Mouse (Mus musculus) thymus, postnatal 25 days (tissue): ENCODE results near the gene Lgals4.
A peak's percentile ranks its signal among the peaks of the same experiment; 100 is the strongest.

Experiments
- DNase-seq: peaks from one replicate; pipeline ENCODE4 v3.0.0; 2022

The Lgals4 gene

DNA sequence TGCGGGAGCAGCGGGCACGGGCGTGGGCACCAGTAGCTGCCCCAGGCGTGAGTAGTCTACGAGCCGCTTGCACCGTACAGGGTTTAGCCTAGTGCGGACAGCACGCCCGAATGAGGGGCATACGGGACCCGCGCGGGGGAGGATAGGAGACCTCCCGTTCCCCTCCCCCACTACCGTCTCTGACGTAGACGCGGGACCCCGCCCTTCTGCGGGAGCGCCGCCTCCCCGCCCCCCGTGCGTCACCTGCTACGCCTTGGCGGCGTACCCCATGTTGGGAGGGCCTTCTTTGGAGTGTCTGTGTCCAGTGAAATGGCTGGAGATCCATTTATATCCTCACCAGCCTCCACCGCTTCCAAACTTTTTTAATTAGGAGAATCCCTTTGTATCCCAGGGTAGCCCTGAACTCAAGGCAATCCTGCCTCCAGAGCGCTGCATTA is 24.7 kb upstream of the Lgals4 start:
- DNase-seq: peak; percentile 97

DNA sequence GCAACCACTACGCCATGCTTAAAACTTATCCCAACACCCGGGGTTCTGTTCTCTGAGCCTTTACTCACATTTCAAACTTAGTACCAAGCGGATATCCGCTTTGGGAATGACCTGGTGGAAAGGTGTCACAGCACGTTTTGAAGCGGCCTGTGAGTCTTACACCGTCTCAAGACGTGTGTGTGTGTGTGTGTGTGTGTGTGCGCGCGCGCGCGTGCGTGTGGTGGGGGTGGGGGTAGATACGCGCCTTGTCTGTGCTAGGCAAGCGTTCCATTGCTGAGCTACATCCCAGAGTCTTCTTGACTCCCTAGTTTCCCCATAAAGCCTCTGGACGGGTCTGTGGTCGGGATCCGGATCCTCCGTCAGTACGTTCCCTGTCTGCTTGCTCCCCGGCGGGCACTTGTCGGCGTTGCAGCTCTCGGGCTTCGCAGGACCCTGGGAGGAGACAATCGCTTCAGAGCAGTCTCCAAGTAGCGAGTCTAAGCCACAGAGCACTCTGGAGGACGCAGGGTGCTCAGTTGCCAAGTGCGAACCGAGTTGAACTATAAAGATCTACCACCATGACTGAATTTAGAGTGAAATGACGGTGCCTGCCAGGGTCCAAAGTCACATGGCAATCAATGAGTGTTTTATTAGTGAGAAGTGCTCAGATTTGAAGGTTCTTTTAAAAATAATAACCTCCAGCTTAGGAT is 24.1 kb upstream of the Lgals4 start:
- DNase-seq: peak; percentile 76

DNA sequence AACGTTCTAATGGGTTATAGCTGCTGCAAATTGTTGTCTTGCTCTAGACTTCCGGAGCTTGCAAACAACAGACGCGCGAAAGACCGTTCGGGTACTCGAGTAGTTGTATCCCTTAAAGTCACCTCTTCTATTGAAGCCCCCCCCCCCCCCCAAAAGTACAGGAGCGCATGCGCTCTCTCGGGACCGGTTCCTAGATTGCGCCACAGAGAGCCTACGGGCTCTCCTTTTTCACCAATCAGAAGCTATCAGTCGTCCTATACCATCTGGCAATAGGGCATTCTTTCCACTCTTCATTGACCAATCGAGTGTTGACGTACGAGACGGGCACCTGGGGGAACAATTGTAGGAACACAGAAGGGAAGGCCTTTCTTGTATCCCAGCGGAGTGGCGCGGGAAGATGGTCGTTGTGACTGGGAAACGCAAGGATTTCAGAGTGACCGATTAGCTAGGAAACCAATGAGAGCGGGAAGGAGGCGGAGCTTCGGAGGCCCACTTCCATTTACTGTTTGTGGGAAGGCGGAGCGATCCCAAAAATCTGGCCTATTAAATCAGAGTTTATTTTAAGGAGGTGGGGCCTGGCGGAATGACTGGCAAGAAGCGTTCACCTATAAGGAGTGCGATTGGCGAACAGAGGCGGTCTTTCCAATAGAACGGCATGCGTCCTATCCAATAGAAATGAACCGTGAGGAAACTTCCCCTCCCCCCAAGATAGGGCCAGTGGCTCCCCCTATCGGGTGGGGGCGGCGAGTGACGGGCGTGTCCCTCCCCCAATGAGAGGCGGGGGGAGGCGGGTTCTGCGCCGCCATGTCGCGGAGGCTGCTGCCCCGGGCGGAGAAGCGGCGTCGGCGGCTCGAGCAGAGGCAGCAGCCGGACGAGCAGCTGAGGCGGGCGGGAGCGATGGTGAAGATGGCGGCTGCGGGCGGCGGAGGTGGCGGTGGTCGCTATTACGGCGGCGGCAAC is 23.3 kb upstream of the Lgals4 start:
- peak; percentile 100 for DNase-seq

DNA sequence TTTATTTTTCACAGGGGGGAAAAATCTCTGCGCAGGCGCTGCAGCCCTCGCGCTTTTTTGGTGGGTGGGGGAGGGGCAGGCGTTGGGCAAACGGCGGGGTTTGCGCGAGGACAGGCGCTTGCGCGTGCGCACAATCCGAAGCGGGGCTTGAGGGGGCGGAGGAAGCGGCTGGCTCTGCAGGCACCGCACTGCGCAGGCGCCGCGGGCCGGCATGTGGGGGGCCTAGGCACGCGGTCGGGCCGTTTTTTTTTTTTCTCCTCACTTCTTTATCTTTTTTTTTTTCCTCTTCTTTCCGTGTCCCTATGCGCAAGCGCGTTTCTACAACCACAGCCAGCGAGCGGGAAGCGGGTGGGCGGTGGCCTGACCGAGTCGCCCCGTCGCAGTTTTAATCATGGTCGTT is 22.4 kb upstream of the Lgals4 start:
- DNase-seq: peak; percentile 96

DNA sequence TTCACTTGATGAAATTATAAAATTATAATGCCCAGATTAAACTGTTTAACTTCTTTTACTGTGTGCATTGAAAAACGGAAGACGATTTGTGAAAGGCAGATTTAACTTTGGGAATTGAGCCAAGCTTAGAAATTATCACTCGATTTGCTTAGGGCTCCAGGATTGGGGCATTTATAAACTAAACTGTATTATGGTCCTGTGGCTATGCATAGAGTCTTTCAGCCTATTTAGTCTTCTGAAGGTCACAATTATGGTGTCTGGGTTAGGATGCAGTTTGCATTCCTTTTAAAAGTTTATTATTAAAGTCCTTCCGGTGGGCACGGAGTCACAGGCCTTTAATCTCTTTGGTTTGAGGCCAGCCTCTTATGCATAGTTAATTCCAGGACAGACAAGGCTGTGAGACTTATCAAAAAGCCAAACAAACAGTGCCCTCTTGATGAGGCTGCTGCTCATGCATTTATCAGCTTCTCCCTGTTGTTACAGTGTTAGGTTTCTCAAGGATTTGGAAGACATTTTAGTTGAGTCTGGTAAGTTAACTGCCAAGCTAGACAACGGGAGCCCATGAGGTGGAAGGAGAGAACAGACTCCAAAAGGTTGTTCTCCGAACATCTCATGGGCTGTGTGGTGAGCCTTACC is 21.9 kb upstream of the Lgals4 start:
- DNase-seq: no peak

DNA sequence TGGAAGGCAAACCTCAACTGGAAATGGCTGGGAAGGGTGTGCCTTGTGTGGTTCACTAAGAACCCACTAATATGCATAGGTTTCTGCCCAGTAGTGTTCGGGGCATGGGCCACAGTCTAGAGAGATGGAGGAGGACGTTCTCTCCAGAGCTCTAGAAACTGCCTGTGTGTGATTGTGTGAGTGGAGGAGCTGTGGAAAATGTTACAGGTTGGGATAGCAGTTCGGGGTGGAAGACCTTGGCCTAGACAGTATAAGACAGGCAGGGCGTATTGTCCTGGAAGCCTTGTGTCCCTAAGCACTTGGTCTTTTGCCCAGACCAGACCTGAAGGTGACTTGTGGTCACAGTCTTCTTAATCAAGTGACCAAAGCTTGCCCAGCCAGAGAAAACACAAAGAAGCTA is 21.2 kb upstream of the Lgals4 start:
- no peak for DNase-seq

DNA sequence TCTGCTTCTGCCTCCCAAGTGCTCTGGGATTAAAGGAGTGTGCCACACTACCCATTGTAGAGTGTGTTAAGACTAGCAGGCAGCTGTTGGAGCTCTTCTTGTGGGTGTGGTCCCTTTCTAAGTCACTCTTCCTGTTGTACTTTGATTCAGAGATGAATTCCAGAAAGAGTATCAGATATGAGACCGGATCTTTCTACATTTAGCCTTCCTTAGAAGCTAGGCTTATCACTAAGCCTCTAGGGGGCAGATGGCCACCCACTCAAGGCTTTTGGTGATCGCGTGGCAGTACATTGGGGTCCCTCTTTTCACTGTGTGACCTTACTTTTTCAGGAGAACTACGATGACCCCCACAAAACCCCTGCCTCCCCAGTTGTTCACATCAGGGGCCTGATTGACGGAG is 20.7 kb upstream of the Lgals4 start:
- DNase-seq: no peak

DNA sequence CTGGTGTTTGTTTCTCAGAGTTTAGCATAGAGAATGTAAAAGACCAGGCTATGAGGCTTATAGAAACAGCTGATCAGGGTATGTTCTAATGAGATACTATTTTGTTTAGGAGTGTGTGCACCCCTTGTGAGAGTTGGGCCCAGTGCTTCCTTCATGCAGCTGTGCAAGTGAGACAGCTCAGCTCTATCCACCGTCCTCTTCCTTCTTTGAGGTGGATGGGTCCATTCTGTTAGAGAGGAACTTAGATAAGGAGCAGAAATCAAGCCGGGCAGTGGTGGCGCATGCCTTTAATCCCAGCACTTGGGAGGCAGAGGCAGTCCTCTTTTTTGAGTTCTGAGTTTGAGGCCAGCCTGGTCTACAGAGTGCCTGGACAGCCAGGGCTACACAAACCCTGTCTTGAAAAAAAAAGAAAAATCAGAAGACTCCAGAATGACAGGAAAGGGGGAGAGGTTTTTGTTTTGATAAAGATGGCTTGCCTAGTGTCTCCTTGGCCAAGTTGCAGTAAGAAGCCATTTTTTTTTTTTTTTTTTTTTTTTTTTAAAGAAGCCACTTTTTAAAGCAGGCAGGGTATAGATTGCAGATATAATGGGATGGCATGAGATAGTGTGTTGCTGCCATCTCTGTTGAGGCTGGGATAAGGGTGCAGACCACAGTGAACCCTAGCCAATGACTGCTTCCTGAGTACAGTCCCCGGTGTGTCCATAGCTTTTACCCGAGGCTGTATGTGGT is 19.2 kb upstream of the Lgals4 start:
- DNase-seq: no peak

DNA sequence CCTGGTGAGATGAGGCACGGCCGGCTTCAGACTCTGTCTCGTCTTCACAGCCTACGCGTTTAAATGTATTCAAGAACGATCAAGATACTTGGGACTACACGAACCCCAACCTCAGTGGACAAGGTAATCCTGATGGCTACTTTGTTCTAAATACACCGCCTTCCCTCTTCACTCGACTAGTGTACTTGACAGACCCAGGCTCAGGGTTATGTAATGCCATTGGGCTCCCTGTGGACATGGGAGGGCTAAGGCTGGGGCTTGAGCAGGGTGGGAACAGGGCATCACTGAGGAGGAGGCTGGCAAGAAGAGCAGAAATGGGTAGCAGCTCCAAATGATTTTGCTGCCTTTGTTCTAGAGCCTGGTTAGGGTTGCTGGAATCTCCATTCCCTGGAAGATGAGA is 18.4 kb upstream of the Lgals4 start:
- DNase-seq: no peak

DNA sequence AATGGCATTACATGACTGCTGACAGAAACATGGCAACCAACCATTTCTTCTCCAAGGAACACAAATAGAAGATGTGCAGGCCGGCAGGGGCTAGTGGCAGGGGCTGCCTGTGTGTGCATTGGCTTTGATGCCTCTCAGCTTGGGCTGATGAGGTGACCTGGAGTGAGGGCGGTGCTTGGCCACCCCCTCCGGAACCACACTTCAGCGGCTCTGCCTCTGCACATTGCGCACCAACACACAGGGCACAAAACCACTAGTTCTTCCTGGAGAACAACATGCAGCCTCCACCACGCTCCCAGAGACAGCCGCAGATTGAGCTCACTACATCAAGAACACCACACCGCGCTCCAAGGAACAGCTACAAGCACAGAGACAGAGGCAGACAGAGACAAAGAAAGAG is 17.5 kb upstream of the Lgals4 start:
- no peak for DNase-seq

DNA sequence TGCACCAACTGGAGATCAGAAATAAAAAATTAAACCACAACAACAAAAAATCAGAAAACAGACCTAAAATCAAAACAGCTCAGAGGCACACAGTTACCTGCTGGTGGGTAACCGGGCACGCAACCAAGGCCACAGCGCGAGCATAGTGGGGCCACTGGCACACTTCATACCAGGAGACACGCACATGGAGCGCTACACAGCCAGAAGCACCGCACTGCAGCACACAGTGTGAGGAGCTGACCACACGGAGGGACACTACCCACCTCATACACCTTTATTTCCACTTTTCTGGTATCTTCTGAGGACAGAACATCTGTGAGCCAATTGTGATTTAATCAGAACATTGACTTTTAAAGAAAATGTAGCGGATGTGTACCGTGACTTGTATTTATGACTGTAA is 16.7 kb upstream of the Lgals4 start:
- DNase-seq: no peak

DNA sequence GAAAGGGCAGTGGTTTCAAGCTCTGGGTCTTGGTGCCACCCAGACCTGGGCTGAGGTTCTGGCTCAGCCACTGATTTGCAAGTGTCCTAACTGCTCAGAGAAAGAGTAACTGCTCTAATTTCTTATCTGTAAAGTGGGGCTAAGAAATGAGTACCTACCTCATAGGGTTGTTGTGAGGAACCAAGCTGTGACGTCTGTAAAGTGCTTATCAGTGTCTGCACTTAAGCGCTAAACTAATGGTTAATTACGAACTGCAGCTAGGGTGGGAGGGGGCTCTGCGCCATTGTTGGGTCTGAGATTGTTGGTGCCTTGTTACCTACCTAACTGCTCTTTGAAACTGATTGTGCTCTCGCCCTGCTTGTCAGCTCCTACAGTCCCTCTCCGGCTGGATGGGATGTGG is 16.1 kb upstream of the Lgals4 start:
- no peak for DNase-seq

DNA sequence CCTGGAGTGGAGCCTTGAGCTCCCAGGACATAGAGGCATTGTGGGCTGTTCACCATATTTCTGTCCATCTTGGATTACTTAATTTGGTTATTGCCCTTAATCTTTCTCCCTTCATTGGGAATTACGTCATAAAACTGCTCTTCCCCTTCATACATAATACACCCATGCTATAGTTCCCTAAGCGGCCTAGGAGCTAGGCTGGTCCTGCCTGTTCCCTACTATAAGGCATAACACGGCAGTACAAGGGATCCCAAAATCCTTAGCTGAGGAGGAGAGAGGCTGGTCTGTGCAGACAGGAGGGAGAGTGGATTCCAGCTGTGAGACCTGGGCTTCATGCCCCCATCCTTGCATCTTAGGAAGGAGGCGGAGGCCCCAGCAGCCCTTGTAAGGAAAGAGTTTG is 15.7 kb upstream of the Lgals4 start:
- no peak for DNase-seq

DNA sequence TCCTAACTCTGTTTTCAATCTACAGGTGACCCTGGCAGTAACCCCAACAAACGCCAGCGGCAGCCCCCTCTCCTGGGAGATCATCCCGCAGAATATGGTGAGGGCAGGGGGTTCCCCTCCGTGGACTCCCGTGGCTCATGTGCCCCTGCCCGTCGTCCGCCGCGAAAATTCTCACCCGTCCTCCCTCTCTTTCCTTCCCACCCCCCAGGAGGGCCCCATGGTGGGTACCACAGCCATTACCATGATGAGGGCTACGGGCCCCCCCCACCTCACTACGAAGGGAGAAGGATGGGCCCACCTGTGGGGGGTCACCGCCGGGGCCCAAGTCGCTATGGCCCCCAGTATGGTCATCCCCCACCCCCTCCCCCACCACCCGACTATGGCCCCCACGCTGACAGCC is 15.2 kb upstream of the Lgals4 start:
- DNase-seq: no peak

DNA sequence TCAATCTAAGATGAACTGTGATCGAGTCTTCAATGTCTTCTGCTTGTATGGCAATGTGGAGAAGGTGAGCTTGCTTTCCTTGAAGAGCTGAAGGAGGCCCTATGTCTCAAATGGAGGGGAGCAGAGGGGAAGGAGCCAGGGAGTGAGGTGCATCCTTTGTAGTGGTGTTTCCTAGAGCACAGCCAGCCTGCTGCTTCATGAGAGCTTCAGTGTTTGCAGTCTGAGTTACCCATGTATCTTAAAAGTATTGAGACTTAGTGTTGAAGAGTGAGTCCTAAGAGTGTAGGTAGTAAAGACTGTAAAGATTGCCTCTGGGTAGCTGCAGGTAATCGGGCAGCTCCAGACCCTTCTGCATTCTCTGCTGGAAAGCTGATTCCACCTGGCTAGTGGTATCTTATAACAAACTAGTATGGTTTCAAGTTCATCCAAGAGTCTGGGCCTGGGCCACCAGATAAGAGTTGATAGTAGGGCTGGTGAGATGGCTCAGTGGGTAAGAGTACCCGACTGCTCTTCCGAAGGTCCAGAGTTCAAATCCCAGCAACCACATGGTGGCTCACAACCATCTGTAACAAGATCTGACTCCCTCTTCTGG is 14.7 kb upstream of the Lgals4 start:
- DNase-seq: no peak

DNA sequence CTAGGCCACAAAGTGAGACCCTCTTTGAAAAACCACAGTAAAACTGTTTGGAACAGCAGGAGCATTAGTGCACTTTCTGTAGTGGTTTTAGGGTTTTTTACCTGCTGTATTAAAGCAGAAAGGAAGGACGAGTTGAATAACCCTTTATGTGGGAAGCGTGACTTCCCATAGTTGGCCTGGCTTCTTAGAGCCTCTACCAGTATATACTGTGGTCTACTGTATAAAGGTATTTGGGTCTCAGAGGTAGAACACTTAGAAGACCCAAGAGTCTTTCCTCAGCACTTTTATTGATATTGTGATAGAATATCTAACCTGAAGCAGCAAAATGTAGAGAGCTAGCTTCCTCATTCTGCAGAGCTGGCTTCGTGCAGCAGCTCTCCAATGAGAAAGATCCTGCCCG is 14.1 kb upstream of the Lgals4 start:
- no peak for DNase-seq

DNA sequence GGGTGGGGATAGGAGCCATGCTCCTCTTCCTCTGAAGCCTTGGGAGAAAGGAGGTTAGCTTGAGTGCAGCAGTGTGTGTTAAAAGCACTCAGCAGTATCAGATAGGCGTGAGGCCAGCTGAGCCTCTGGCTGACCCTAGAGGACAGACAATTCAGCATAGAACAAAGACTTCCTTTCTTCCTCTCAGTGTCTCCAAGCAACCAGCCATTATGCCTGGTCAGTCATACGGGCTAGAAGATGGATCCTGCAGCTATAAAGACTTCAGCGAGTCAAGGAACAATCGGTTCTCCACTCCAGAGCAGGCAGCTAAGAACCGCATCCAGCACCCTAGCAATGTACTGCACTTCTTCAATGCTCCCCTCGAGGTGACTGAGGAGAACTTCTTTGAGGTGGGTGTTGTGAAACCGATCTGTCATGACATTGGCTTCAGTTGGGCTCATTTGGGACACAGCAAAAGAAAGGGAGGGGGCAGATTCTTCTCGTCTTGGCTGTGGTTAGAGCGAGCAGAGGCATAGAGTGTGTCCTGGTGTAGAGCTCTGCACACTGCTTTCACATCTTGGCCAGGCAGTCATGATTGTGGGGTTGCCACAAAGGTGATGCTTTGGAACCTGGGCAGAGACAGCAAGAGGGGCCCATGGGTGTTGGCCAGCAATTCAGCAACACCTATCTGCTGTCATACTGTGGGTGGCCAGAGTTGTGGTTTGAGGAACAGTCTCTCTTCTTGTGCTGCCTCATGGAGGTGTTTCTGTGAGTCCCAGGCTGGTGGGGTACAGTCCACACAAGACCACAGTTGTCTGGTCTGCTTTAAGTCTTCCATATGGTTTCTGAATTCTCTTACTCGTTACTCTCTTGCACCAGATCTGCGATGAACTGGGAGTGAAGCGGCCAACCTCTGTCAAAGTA is 13.0 kb upstream of the Lgals4 start:
- DNase-seq: no peak

DNA sequence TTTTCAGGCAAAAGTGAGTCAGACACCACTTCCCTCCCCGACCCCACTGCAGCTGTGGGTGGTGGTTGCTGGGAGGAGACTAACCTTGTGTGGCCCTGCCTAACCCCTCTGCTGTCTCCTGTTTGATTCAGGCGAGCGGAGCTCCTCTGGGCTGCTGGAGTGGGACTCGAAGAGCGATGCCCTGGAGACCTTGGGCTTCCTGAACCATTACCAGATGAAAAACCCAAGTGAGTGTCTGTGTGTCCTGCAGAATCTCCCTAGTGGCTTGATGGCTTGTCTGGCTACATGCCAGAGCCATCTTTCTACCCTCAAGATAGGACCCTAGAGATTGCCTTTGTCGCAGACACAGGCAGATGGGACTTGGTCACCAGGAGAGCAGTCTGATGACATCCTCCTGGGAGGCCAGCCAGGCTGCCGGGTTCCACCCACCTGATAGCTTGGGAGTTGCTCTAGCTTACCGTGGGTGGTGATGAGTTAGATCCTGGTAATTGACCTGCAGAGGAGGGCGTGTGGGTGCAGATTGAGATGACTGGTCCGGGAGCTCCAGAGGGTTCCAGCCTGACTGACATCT is 12.3 kb upstream of the Lgals4 start:
- DNase-seq: no peak

DNA sequence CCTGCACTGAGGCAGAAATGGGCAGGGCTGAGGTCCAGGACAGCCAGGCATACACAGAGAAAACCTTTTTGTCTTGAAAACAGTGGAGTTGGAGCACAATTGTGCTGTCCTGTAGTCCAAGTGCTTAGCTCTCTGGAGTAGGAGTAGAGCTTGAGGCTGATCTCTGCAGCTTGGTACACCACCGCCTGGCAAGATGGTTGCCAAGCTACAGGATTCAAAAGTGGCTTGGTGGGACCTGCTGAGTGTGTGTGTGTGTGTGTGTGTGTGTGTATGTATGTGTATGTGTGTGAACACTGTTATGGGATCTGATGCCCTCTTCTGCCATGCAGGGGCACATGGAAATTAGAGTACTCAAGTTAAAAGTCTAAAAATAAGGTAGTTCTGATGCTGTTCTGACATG is 11.1 kb upstream of the Lgals4 start:
- DNase-seq: no peak

DNA sequence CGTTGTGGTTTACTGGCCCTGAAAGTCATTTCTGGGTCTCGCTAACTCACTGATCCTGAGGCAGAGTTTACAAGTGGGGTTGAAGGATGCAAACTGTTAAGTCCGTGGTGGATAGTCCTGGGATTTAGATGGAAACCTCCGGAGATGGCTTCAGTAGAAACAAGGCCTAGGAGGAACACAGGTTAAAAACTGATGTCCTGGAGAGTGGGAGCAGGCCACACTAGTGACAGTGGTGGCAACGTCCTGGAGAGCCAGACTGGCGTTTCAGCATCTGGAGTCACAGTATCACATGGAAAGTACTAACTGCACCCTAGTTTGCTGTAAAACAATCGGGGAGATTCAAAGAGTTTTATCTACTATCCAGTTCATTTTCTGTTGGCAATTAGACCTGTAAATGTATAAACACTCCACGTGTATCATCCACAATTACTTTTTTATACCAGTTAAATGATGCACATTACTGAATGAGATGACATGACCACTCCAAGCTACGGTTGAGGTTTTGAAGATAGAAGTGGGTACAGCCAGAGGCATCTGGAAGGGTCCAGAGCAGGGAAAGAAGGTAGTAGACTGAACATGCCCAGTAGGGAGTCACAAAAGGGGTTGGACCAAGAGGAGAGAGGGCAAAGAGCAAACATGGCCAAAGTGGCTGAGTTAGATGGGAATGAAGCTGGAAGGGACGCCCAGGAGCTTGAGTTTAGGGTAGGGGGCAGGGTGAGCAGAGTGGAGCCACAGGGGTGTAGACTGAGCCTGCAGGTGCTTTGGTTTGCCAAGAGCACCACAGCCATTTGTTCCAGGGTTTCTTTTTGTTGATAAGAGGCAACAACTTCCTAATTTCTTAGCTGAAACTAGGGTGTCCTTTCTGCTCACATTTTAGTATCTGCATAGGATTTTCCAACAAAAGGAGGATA is 10.4 kb upstream of the Lgals4 start:
- no peak for DNase-seq
